ENCODE assay signal across 31 mouse cellular contexts in genomic region chr8:4321031-4321430, GRCm38 (mm10). TPM values are rescaled to one million over a fixed set of nuclear protein-coding genes. Genes with fewer than 3 reads are reported as not detected.
A peak's percentile ranks its signal among the peaks of the same experiment; 100 is the strongest.
DNase-seq lines count a peak whose midpoint lies in the region; ATAC-seq and TF ChIP-seq lines count a peak whose summit lies in the region.
"Had no signal": no experiment of that assay in that cellular context is flagged by ENCODE, and none has a peak within 500 bp of the region (broad histone marks: within the 10 kb centered on the region; RNA-seq: fewer than 3 reads in every experiment).

No protein-coding gene starts in this region.

- no peak for TF ChIP-seq CTCF in gastrocnemius, adult 2 months (IDR thresholded peaks at IDR 0.05)
- TF ChIP-seq CTCF in layer of hippocampus, adult 2 months (conservative IDR thresholded peaks at IDR 0.05), result no peak

- H3K9ac ChIP-seq in heart, embryonic 16.5 days (ENCODE audit: low read length), result no peak overlapping the region
- H3K9ac ChIP-seq: embryonic facial prominence, embryonic 13.5 days; forebrain, postnatal 0 days; limb, embryonic 15.5 days; liver, embryonic 15.5 days; lung, embryonic 14.5 days had no signal

- no peak overlapping the region for H3K4me3 ChIP-seq in gastrocnemius, adult 2 months
- no peak overlapping the region for H3K4me3 ChIP-seq in heart, embryonic 16.5 days (ENCODE audit: low read length)
- no peak overlapping the region for H3K4me3 ChIP-seq in layer of hippocampus, adult 2 months
- H3K4me3 ChIP-seq: embryonic facial prominence, embryonic 13.5 days; forebrain, embryonic 10.5 days; limb, embryonic 10.5 days; limb, embryonic 15.5 days; liver, embryonic 15.5 days; neural tube, embryonic 13.5 days had no signal

- intact Hi-C loops in gastrocnemius, adult 2 months (cut with DNase I), result no loop called here
- intact Hi-C loops in gastrocnemius, postnatal 14 days (cut with DNase I; ENCODE audit: low total_unique reads), result loop anchor here (5.0 kb wide), 3 partner anchors 39 to 59 kb away; no protein-coding TSS in a partner anchor

- peaks cover 2% of the 10 kb centered on the region; the same call in 1 of the 2 replicates for H3K36me3 ChIP-seq in heart, embryonic 16.5 days (ENCODE audit: control insufficient read depth, insufficient read depth)

- H3K9me3 ChIP-seq in heart, embryonic 16.5 days (replicated peaks; ENCODE audit: control insufficient read depth, low read length), result no peaks in the 10 kb centered on the region
- H3K9me3 ChIP-seq: embryonic facial prominence, embryonic 13.5 days; forebrain, embryonic 10.5 days; G1E; limb, embryonic 10.5 days; limb, embryonic 15.5 days; liver, embryonic 15.5 days; neural tube, embryonic 13.5 days had no signal

- ATAC-seq in heart, embryonic 16.5 days (replicated peaks; ENCODE audit: extremely low read depth, insufficient read depth, low FRiP score), result no peak
- ATAC-seq: forebrain, postnatal 0 days; hindbrain, embryonic 16.5 days; midbrain, embryonic 16.5 days; Patski had no signal

- peak overlapping the region; percentile 26; the same call in 1 of the 2 replicates for H3K4me2 ChIP-seq in heart, embryonic 16.5 days (ENCODE audit: low read depth, low read length)
- H3K4me2 ChIP-seq: embryonic facial prominence, embryonic 13.5 days; limb, embryonic 15.5 days; liver, embryonic 15.5 days; lung, embryonic 14.5 days; neural tube, embryonic 13.5 days had no signal

- 37% methylated on average over 2 of the region's 2 CpGs for WGBS in heart, embryonic 16.5 days

- no peaks in the 10 kb centered on the region for H3K27me3 ChIP-seq in heart, embryonic 16.5 days (ENCODE audit: control insufficient read depth, insufficient read depth, low read length)
- H3K27me3 ChIP-seq: embryonic facial prominence, embryonic 13.5 days; limb, embryonic 15.5 days; liver, embryonic 15.5 days; neural tube, embryonic 13.5 days; Patski had no signal

- peaks cover 49% of the 10 kb centered on the region for H3K4me1 ChIP-seq in heart, embryonic 16.5 days (ENCODE audit: control insufficient read depth, insufficient read depth, low read length)

- no peak for DNase-seq in gastrocnemius, adult 2 months
- no peak for DNase-seq in gastrocnemius, postnatal 14 days
- no peak for DNase-seq in heart, adult 8-10 months (ENCODE audit: low spot score)
- DNase-seq in layer of hippocampus, adult 2 months (ENCODE audit: low spot score in 2 of 2), result no peak
- DNase-seq in layer of hippocampus, adult 8-10 months (ENCODE audit: low spot score in 2 of 2), result no peak
- DNase-seq in cerebellum, postnatal 14 days, result no peak
- DNase-seq: adrenal gland, postnatal 10 days; cerebellum, adult 11 months; cerebellum, adult 9-10 months; forebrain, postnatal 0 days; gastrocnemius, postnatal 10 days; kidney, adult 18-20 months; kidney, postnatal 36 days; layer of hippocampus, adult 9-11 months; lung, embryonic 14.5 days; lung, postnatal 14 days; right cerebral cortex, postnatal 4 days; thymus, adult 18-20 months; thymus, postnatal 25 days had no signal

- peak overlapping the region; percentile 63 for H3K27ac ChIP-seq in gastrocnemius, adult 2 months
- H3K27ac ChIP-seq in heart, embryonic 16.5 days (ENCODE audit: low read length), result peak overlapping the region; percentile 26; the same call in 1 of the 2 replicates
- peak overlapping the region; percentile 61 for H3K27ac ChIP-seq in layer of hippocampus, adult 2 months
- H3K27ac ChIP-seq: embryonic facial prominence, embryonic 13.5 days; forebrain, embryonic 10.5 days; limb, embryonic 10.5 days; limb, embryonic 15.5 days; liver, embryonic 15.5 days; neural tube, embryonic 13.5 days; stomach, postnatal 0 days had no signal

RNA-seq across cellular contexts. Expression of gene Ccl25, which starts 4.0 kb away (rescaled TPM):
- 10 to 100 TPM in 1 of 2 experiments, 1 to 10 TPM in 1; 8.2 to 14.6 TPM for total RNA-seq in gastrocnemius, adult 2 months (2021)
- 1 to 10 TPM; 8.7 to 9.4 TPM for total RNA-seq in gastrocnemius, postnatal 14 days (2021)
- 40.8 and 79.9 TPM in 2 replicates for polyA plus RNA-seq in heart, embryonic 16.5 days (2015; fragmentation: Nextera tagmentation; extraction: Ambion mirVana)
- 1 to 10 TPM; 2.6 to 5.1 (median 3.4) TPM for total RNA-seq in heart, adult 8-10 months (2022)
- total RNA-seq in layer of hippocampus, adult 2 months (2021), result 10 to 100 TPM; 24.6 to 27.5 TPM
- total RNA-seq in layer of hippocampus, adult 8-10 months (2022), result 10 to 100 TPM; 21.2 to 31.6 (median 24.3) TPM

RNA-seq across cellular contexts. Expression of gene Elavl1, which starts 4.2 kb away (rescaled TPM):
- total RNA-seq in gastrocnemius, adult 2 months (2021), result 10 to 100 TPM; 46.4 to 49.8 TPM
- 10 to 100 TPM; 42.6 to 47.7 TPM for total RNA-seq in gastrocnemius, postnatal 14 days (2021)
- polyA plus RNA-seq in heart, embryonic 16.5 days (2015; fragmentation: Nextera tagmentation; extraction: Ambion mirVana), result 155 and 168 TPM in 2 replicates
- 10 to 100 TPM; 50.2 to 59.6 (median 53.7) TPM for total RNA-seq in heart, adult 8-10 months (2022)
- 10 to 100 TPM; 78.6 to 81.1 TPM for total RNA-seq in layer of hippocampus, adult 2 months (2021)
- 10 to 100 TPM; 69.3 to 80.9 (median 76.7) TPM for total RNA-seq in layer of hippocampus, adult 8-10 months (2022)

RNA-seq across cellular contexts. Expression of gene Timm44, which starts 45.3 kb away (rescaled TPM):
- total RNA-seq in gastrocnemius, adult 2 months (2021), result 10 to 100 TPM; 61.8 to 76.6 TPM
- total RNA-seq in gastrocnemius, postnatal 14 days (2021), result 10 to 100 TPM; 67.8 to 82.1 TPM
- 70.6 and 75.5 TPM in 2 replicates for polyA plus RNA-seq in heart, embryonic 16.5 days (2015; fragmentation: Nextera tagmentation; extraction: Ambion mirVana)
- 100 to 1,000 TPM in 2 of 4 experiments, 10 to 100 TPM in 2; 94.0 to 109 (median 101) TPM for total RNA-seq in heart, adult 8-10 months (2022)
- total RNA-seq in layer of hippocampus, adult 2 months (2021), result 10 to 100 TPM; 73.9 to 78.8 TPM
- total RNA-seq in layer of hippocampus, adult 8-10 months (2022), result 10 to 100 TPM; 65.1 to 80.9 (median 70.8) TPM
